Mouse (Mus musculus): ENCODE measurements around the gene C9.

Gene C9

DNA sequence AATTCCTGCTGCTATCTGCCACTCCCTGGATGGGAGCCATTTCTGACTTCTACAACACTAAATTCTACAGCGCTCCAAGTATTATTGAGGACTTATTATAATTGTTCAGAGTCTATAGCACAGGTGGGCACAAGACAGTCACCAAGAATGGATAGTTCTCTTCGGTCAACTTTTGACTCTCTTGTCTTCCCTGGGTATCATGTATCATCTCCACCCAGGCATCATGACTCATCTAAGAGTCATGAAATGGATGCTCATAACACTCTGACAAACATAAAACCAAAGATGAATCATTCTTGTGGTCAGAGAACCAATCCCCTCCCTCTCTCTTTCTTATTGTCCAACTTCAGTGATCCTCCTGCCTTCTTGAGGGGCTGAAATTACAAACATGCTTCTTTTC, 47.3 kb downstream of the C9 start:
- DNase-seq: no peak

DNA sequence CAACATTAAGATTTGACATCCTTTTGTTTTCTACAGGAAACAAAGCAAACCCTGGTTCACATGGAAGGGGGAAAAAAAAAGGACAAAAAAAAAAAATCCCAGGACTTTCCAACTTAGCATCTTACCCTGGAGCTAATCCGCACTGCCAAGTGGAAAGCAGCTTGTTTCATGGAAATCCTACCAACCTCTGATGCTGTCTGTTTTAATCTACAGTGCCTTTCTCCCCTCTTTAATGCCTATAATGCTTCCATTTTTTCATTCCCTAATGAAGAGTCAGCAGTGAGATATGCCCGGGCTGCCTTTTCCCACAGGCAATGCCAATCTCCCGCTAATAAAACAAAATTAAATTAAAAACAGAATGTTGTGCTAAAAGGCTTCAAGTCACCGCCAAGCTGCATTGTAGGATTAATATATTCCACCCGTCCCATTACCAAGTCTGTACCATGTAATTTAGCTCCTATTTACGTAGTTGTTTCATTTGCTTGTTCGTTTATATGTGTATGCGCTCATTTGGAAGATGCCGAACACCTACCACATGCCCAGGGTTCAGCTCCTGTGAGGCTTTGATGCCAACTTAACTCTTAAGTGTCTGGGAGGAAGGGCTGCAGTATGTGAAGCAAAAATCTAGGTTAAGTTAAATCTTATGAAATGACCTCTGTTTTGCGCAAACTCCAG, 53.4 kb downstream of the C9 start:
- DNase-seq: no peak

- no peak for DNase-seq
Measured at GRCm38 (mm10) chr15:6500787-6501186, 55.7 kb downstream of the C9 start.

DNA sequence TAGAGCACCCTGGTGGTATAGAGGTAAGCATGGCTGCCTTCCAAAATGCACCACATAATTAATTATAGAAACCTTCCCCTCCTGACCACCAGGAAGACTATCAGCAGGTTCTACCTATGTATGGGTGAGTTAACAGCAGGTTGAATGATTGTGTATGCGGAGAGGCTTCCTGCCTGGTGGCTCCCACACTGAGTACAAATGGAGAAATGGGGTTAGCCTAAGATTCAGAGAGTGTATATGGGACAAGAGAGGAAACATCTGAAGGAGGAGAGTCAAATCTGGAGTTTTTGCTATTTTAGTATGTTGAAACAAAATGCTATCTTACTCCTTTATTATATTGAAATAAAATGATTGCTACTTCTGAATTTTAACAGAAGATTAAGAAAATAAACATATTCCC, 72.4 kb downstream of the C9 start:
- no peak for DNase-seq

- no peak for DNase-seq
Measured at GRCm38 (mm10) chr15:6519417-6520255, 74.5 kb downstream of the C9 start.

GRCm38 (mm10) chr15:6520505-6521155, 75.5 kb downstream of the C9 start:
- DNase-seq: no peak

- no peak for DNase-seq
Measured at GRCm38 (mm10) chr15:6522653-6523167, 77.6 kb downstream of the C9 start, which contains the start of gene Fyb. Fyb (plus strand) TSS chr15:6522853.

- no peak for DNase-seq
Measured at GRCm38 (mm10) chr15:6524801-6525200, 79.7 kb downstream of the C9 start.

- no peak for DNase-seq
Measured at GRCm38 (mm10) chr15:6525386-6525785, 80.3 kb downstream of the C9 start.

- DNase-seq: no peak
Measured at GRCm38 (mm10) chr15:6533858-6534343, 88.8 kb downstream of the C9 start.

DNA sequence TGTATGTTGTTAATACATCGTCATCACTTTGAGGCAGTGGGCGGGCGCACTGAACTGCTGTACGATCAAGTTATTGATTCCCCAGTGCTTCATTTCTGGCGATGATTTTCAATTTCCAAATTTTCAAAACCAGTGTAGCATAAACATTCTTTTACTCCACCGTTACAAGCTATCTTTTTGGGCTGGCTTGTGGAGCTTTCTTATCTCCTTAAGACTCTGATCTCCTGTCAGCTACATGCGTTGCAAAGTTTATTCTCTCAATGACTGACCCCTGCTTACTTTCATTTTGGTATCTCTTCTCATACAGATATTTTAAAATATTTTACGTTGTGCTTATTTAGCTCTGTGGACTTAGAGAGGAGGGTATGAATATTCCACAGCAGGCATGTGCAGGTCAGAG, 89.5 kb downstream of the C9 start:
- no peak for DNase-seq

GRCm38 (mm10) chr15:6539639-6540338, 94.7 kb downstream of the C9 start:
- DNase-seq: no peak

All from lung, adult 18-20 months (tissue).